Mouse (Mus musculus): Measurements from ENCODE around the gene Snrk.
"Not testable (repeated sequence)": the region's sequence is repeated elsewhere in the genome, so short reads cannot be mapped to it uniquely, and the experiment has no call there.

Gene Snrk

GRCm38 (mm10) chr9:122139236-122139635, 22.2 kb downstream of the Snrk start:
- CTCF ChIA-PET: no interaction called here

GRCm38 (mm10) chr9:122143219-122143618, 26.2 kb downstream of the Snrk start:
- CTCF ChIA-PET: interaction anchor here (0.7 kb wide), 1 partner anchor 27 kb away, joined by 6 read pairs; no protein-coding TSS in a partner anchor

GRCm38 (mm10) chr9:122144776-122145175, 27.7 kb downstream of the Snrk start:
- CTCF ChIA-PET: no interaction called here

GRCm38 (mm10) chr9:122145677-122146076, 28.6 kb downstream of the Snrk start:
- CTCF ChIA-PET: no interaction called here

GRCm38 (mm10) chr9:122146124-122146870, 29.2 kb downstream of the Snrk start:
- CTCF ChIA-PET: no interaction called here

- CTCF ChIA-PET: no interaction called here
These were observed 31.3 kb downstream of the Snrk start for GRCm38 (mm10) chr9:122148356-122148755.

- CTCF ChIA-PET: no interaction called here
These were observed 33.1 kb downstream of the Snrk start for GRCm38 (mm10) chr9:122149997-122150826.

GRCm38 (mm10) chr9:122152063-122152462, 35.0 kb downstream of the Snrk start:
- CTCF ChIA-PET: no interaction called here

GRCm38 (mm10) chr9:122152501-122152900, 35.4 kb downstream of the Snrk start:
- CTCF ChIA-PET: no interaction called here

GRCm38 (mm10) chr9:122153436-122153835, 36.4 kb downstream of the Snrk start:
- CTCF ChIA-PET: no interaction called here

GRCm38 (mm10) chr9:122155193-122155592, 38.1 kb downstream of the Snrk start:
- CTCF ChIA-PET: no interaction called here

- CTCF ChIA-PET: interaction anchor here (0.5 kb wide), 1 partner anchor 191 kb away, joined by 3 read pairs; no protein-coding TSS in a partner anchor
These were observed 39.5 kb downstream of the Snrk start for GRCm38 (mm10) chr9:122156389-122157078.

GRCm38 (mm10) chr9:122157079-122157441, 40.0 kb downstream of the Snrk start:
- CTCF ChIA-PET: no interaction called here

- CTCF ChIA-PET: interaction anchor here (0.5 kb wide), 1 partner anchor 13 kb away, joined by 10 read pairs; no protein-coding TSS in a partner anchor
These were observed 47.5 kb downstream of the Snrk start for GRCm38 (mm10) chr9:122164535-122164934.

GRCm38 (mm10) chr9:122167719-122168118, 50.7 kb downstream of the Snrk start:
- CTCF ChIA-PET: not testable (repeated sequence)

- CTCF ChIA-PET: no interaction called here
These were observed 52.8 kb downstream of the Snrk start for GRCm38 (mm10) chr9:122169901-122170300.

- CTCF ChIA-PET: interaction anchor here (0.7 kb wide), 1 partner anchor 72 kb away, joined by 3 read pairs; no protein-coding TSS in a partner anchor
These were observed 55.6 kb downstream of the Snrk start for GRCm38 (mm10) chr9:122172612-122173186.

- CTCF ChIA-PET: interaction anchor here (0.6 to 0.7 kb wide), 2 partner anchors 73 to 461 kb away, joined by 3 read pairs; no protein-coding TSS in a partner anchor
These were observed 56.6 kb downstream of the Snrk start for GRCm38 (mm10) chr9:122173405-122174233.

- CTCF ChIA-PET: no interaction called here
These were observed 57.7 kb downstream of the Snrk start for GRCm38 (mm10) chr9:122174723-122175122.

GRCm38 (mm10) chr9:122177256-122178220, 60.5 kb downstream of the Snrk start:
- CTCF ChIA-PET: interaction anchor here (0.6 kb wide), 1 partner anchor 13 kb away, joined by 10 read pairs; no protein-coding TSS in a partner anchor

Data from spleen, embryonic (tissue).